Mouse (Mus musculus) CH12.LX (cell line): Measurements from ENCODE around the gene Dhx37. TPM values are rescaled to one million over a fixed set of nuclear protein-coding genes. Genes with fewer than 3 reads are reported as not detected.

Source experiments
- DNase-seq: peaks from one replicate; pipeline ENCODE4 v3.0.0-alpha.2; 2013; ENCODE audit errors: extremely low read depth
- H3K27ac ChIP-seq: 2 replicates; pipeline ENCODE4 v1.5.1; 2012; ENCODE audit warnings: low read depth, mild to moderate bottlenecking, control low read depth, moderate library complexity; ENCODE audit not compliant: insufficient read depth
- H3K27me3 ChIP-seq: replicated peaks from 2 replicates; pipeline ENCODE3; 2012; ENCODE audit warnings: inconsistent platforms
- H3K36me3 ChIP-seq, 2 experiments: replicated peaks in 1 of 2; 2 replicates each; pipeline versions ENCODE3 to v1.6.1; 2012; ENCODE audit warnings: inconsistent platforms in 1 of 2, low read length in 1 of 2, mild to moderate bottlenecking in 1 of 2, mixed read lengths in 1 of 2, moderate library complexity in 1 of 2; ENCODE audit not compliant: control insufficient read depth in 1 of 2, insufficient read depth in 1 of 2
- H3K4me1 ChIP-seq, 2 experiments: 2 replicates each; pipeline ENCODE4 v1.6.1; 2012; ENCODE audit warnings: inconsistent platforms in 1 of 2, moderate library complexity in 1 of 2; ENCODE audit not compliant: insufficient read depth in 2 of 2, control insufficient read depth in 1 of 2
- H3K4me2 ChIP-seq: 2 replicates; pipeline ENCODE4 v1.6.1; 2012; ENCODE audit warnings: low read depth, mild to moderate bottlenecking, control low read depth; ENCODE audit not compliant: poor library complexity, insufficient read depth, severe bottlenecking
- H3K4me3 ChIP-seq, 3 experiments: fragments of 150-350 bp in 1 of 3; sonication (generic) in 1 of 3; replicated peaks in 1 of 3; 2 replicates each; pipeline versions ENCODE3 to v1.5.1; 2011 to 2012; ENCODE audit warnings: low read depth in 2 of 3, low read length in 2 of 3, mild to moderate bottlenecking in 2 of 3, moderate library complexity in 2 of 3, control low read depth in 1 of 3, improper control_type of control experiment in 1 of 3, inconsistent platforms in 1 of 3, mixed read lengths in 1 of 3; ENCODE audit not compliant: poor library complexity in 1 of 3
- H3K79me2 ChIP-seq: replicated peaks from 2 replicates; pipeline ENCODE4 v1.6.1; 2012; ENCODE audit warnings: mild to moderate bottlenecking, moderate library complexity; ENCODE audit not compliant: control insufficient read depth, poor library complexity, insufficient read depth, severe bottlenecking; ENCODE audit errors: extremely low read depth
- H3K9ac ChIP-seq: 2 replicates; pipeline ENCODE4 v1.6.1; 2012; ENCODE audit warnings: low read depth, mild to moderate bottlenecking, control low read depth, moderate library complexity; ENCODE audit not compliant: insufficient read depth
- H3K9me3 ChIP-seq: replicated peaks from 2 replicates; pipeline ENCODE3; 2012; ENCODE audit warnings: low read length, inconsistent platforms, mixed read lengths
- BHLHE40 ChIP-seq: IDR thresholded peaks from 2 replicates; pipeline ENCODE4 v1.6.1; 2011; ENCODE audit warnings: mild to moderate bottlenecking, low read depth, low read length, improper control_type of control experiment
- CHD2 ChIP-seq: IDR thresholded peaks from 2 replicates; pipeline ENCODE4 v1.6.1; 2011; ENCODE audit warnings: low read length, improper control_type of control experiment
- CTCF ChIP-seq, 2 experiments: IDR thresholded peaks in 1 of 2; conservative IDR thresholded peaks in 1 of 2; 2 replicates each; pipeline ENCODE4 v1.5.1; 2011 to 2012; ENCODE audit warnings: low read depth in 2 of 2, low read length in 2 of 2, improper control_type of control experiment in 1 of 2, inconsistent platforms in 1 of 2, mild to moderate bottlenecking in 1 of 2, moderate library complexity in 1 of 2
- EP300 ChIP-seq: IDR thresholded peaks from 2 replicates; pipeline ENCODE4 v1.6.1; 2011; ENCODE audit warnings: low read length, improper control_type of control experiment
- ETS1 ChIP-seq: conservative IDR thresholded peaks from 2 replicates; pipeline ENCODE4 v1.6.1; 2012; ENCODE audit warnings: low read depth, mild to moderate bottlenecking, inconsistent platforms, low read length, improper control_type of control experiment, moderate library complexity
- HCFC1 ChIP-seq: IDR thresholded peaks from 2 replicates; pipeline ENCODE4 v1.6.1; 2012; ENCODE audit warnings: low read depth, mild to moderate bottlenecking, inconsistent platforms, low read length, improper control_type of control experiment
- IRF4 ChIP-seq: IDR thresholded peaks from 2 replicates; pipeline ENCODE4 v1.6.1; 2014; ENCODE audit warnings: low read depth, mild to moderate bottlenecking, inconsistent platforms, low read length, improper control_type of control experiment
- JUN ChIP-seq: IDR thresholded peaks from 2 replicates; pipeline ENCODE4 v1.6.1; 2011; ENCODE audit warnings: low read depth, mild to moderate bottlenecking, low read length, improper control_type of control experiment, moderate library complexity; ENCODE audit not compliant: insufficient read depth
- JUND ChIP-seq: conservative IDR thresholded peaks from 2 replicates; pipeline ENCODE4 v1.6.1; 2011; ENCODE audit warnings: low read depth, low read length, improper control_type of control experiment
- MAFK ChIP-seq: IDR thresholded peaks from 2 replicates; pipeline ENCODE4 v1.6.1; 2011; ENCODE audit warnings: low read length, improper control_type of control experiment; ENCODE audit not compliant: insufficient replicate concordance
- MAX ChIP-seq: IDR thresholded peaks from 2 replicates; pipeline ENCODE4 v1.6.1; 2011; ENCODE audit warnings: low read length, improper control_type of control experiment
- MAZ ChIP-seq: IDR thresholded peaks from 2 replicates; pipeline ENCODE4 v1.6.1; 2012; ENCODE audit warnings: low read depth, mild to moderate bottlenecking, inconsistent platforms, low read length, improper control_type of control experiment, moderate library complexity
- MEF2A ChIP-seq: IDR thresholded peaks from 2 replicates; pipeline ENCODE4 v1.6.1; 2014; ENCODE audit warnings: low read depth, mild to moderate bottlenecking, inconsistent platforms, low read length, improper control_type of control experiment, borderline replicate concordance
- MYC ChIP-seq: IDR thresholded peaks from 2 replicates; pipeline ENCODE4 v1.6.1; 2011; ENCODE audit warnings: low read depth, mild to moderate bottlenecking, improper control_type of control experiment, low read length
- PAX5 ChIP-seq: IDR thresholded peaks from 2 replicates; pipeline ENCODE4 v1.6.1; 2012; ENCODE audit warnings: low read length, inconsistent platforms, mixed read lengths
- POLR2A ChIP-seq: IDR thresholded peaks from 2 replicates; pipeline ENCODE4 v1.6.1; 2011; ENCODE audit warnings: low read depth, mild to moderate bottlenecking, improper control_type of control experiment, low read length
- POLR2AphosphoS2 ChIP-seq: IDR thresholded peaks from 2 replicates; pipeline ENCODE4 v1.6.1; 2011; ENCODE audit warnings: low read depth, low read length, improper control_type of control experiment
- RAD21 ChIP-seq: IDR thresholded peaks from 2 replicates; pipeline ENCODE4 v1.6.1; 2011; ENCODE audit warnings: low read depth, mild to moderate bottlenecking, low read length, improper control_type of control experiment, moderate library complexity
- SMC3 ChIP-seq: IDR thresholded peaks from 2 replicates; pipeline ENCODE4 v1.6.1; 2011; ENCODE audit warnings: low read depth, low read length, improper control_type of control experiment
- TCF12 ChIP-seq: IDR thresholded peaks from 2 replicates; pipeline ENCODE4 v1.6.1; 2014; ENCODE audit warnings: low read depth, mild to moderate bottlenecking, inconsistent platforms, low read length, improper control_type of control experiment
- USF1 ChIP-seq: IDR thresholded peaks from 2 replicates; pipeline ENCODE4 v1.6.1; 2014; ENCODE audit warnings: low read depth, mild to moderate bottlenecking, inconsistent platforms, low read length, improper control_type of control experiment
- ZC3H11A ChIP-seq: IDR thresholded peaks from 2 replicates; pipeline ENCODE4 v1.6.1; 2012; ENCODE audit warnings: low read depth, mild to moderate bottlenecking, inconsistent platforms, low read length, improper control_type of control experiment
- ZMIZ1 ChIP-seq: IDR thresholded peaks from 2 replicates; pipeline ENCODE4 v1.6.1; 2012; ENCODE audit warnings: low read depth, mild to moderate bottlenecking, inconsistent platforms, low read length, improper control_type of control experiment
- dilution Hi-C: fragments of 300-500 bp; cut with MboI; formaldehyde crosslinking; loops from 2 replicates; pipeline ENCODE4 v1.14.3; 2020; ENCODE audit warnings: low sequenced_read_pairs; ENCODE audit not compliant: extremely low pct_unique_long_range_greater_than_20kb, extremely low pct_ligation_motif_present
- in situ Hi-C: fragments of 300-500 bp; cut with MboI; formaldehyde crosslinking; loops from 3 replicates; pipeline ENCODE4 v1.14.3; 2019; ENCODE audit warnings: low sequenced_read_pairs, low pct_ligation_motif_present, low pct_unique_long_range_greater_than_20kb, mixed read lengths
- polyA plus RNA-seq: library from polyadenylated mRNA; unstranded; fragments of >175 nt; gene quantifications from 2 replicates; pipeline ENCODE4 v1.2.1, GENCODE M21; 2012; ENCODE audit warnings: low read depth; ENCODE audit not compliant: insufficient read length
- total RNA-seq, 2 experiments: library from RNA; depleted of rRNA; stranded (reverse); fragments of 300-350 nt in 1 of 2; fragments of >200 nt in 1 of 2; gene quantifications; 2 replicates each; pipeline ENCODE4 v1.2.3; 2012 to 2014

Gene Dhx37
- total and polyA plus RNA-seq, 3 experiments: 21.0 to 36.9 (median 26.0) TPM

DNA sequence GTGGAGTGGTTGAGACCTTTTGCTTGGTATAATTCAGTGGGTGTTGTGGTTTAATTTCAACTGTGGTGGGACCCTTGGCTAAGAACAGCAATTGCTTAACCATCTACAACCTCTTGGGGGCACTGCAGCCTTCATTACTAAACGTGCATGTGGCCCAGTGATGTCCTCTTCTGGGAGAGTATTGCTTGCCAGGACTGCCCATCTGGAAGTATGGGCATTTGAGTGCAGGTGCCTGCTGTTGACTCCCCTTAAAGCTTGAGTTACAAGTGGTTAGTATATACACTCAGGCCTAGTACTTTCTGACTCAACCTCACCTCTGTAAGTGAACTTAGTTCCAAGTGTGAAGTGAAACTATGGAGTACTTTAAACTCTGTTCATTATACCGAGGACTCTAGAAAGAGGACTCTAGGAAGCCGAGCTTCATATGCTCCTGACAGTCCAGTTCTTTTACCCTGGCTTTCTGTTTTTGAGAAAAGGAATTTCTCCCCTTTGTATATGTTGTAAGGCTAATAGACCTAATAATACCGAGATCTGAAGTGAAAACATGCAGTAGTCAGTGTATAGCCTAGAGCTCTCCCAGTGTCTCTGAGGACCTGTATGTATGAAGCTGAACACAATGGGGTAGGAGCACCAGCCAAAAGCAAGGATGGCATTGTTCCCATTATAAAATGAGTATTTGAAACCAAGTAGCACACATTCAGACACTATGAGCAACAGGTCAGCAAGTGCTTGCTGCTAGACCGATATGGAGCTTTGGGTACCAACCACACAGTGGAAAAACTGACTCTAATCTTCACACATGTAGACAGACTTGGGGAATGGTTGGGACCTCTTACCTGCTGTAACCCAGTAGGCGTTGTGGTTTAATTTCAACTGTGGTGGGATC, 51.0 kb downstream of the Dhx37 start:
- Histone ChIP-seq H3K27me3 (no peaks in the 10 kb centered on the region), H3K27ac (no peak overlapping the region), H3K9ac (no peak overlapping the region), H3K4me2 (0 out of 2 replicates have a peak overlapping the region, but pooled peaks have one; percentile 23)
- in situ Hi-C loops: no loop called here
- TF ChIP-seq USF1 (no peak), IRF4 (peak; percentile 47; the same call in 1 of the 2 replicates), POLR2A (peak; percentile 20; the same call in 1 of the 2 replicates), MAX (peak; percentile 50; the same call in 1 of the 2 replicates), MAFK (no peak), RAD21 (peak; percentile 84), JUND (peak; percentile 93), ZMIZ1 (no peak; the same call in none of the 2 replicates), POLR2AphosphoS2 (peak; percentile 30), EP300 (peak; percentile 74), TCF12 (0 out of 2 replicates have a peak, but pooled peaks have one; percentile 41), PAX5 (no peak), CHD2 (peak; percentile 48), CTCF (conservative IDR thresholded peaks at IDR 0.05 in 1 of 2, IDR thresholded peaks at IDR 0.05 in 1 of 2; ENCODE audit: low read depth in 2 of 2, low read length in 2 of 2) (peak; percentile 54 to 89; a peak in 3 of 4 replicates), MEF2A (peak; percentile 38; the same call in 1 of the 2 replicates), BHLHE40 (0 out of 2 replicates have a peak, but pooled peaks have one; percentile 35), MAZ (0 out of 2 replicates have a peak, but pooled peaks have one; percentile 57), ETS1 (peak; percentile 68), SMC3 (peak; percentile 72), HCFC1 (peak; percentile 20; the same call in 1 of the 2 replicates), ZC3H11A (no peak), MYC (peak; percentile 74), JUN (peak; percentile 84)
- TF ChIP-seq, all 38 proteins: peak for 18
- Histone ChIP-seq H3K36me3 (peaks cover 18 to 20% of the 10 kb centered on the region in 2 experiments), H3K79me2 (peaks cover 11% of the 10 kb centered on the region), H3K9me3 (no peaks in the 10 kb centered on the region), H3K4me3 (no peak overlapping the region), H3K4me1 (peaks cover 0 to 45% of the 10 kb centered on the region in 2 experiments; a peak in 3 of 4 replicates)
- DNase-seq: no peak
- dilution Hi-C loops: no loop called here
